Mouse (Mus musculus): ENCODE measurements at regions not wholly inside any gene's neighbourhood (a gene's known extent, or its start where the extent isn't known, plus 50 kb on each side); places are given as distances from the start of the nearest gene placed in this dataset.

GRCm38 (mm10) chr1:82095101-82095500 is 137.8 kb upstream of the Gm9747 start:
- TF ChIP-seq CTCF (IDR thresholded peaks at IDR 0.05; ENCODE audit: low read depth) (no peak), EP300 (IDR thresholded peaks at IDR 0.05; ENCODE audit: low read depth) (no peak)
